Mouse (Mus musculus): ENCODE data around the gene Pde1a. TPM values are rescaled to one million over a fixed set of nuclear protein-coding genes. Genes with fewer than 3 reads are reported as not detected.
"Not testable (repeated sequence)": the region's sequence is repeated elsewhere in the genome, so short reads cannot be mapped to it uniquely, and the experiment has no call there.

The Pde1a gene
- polyA plus RNA-seq, 1 experiment = 21.6 TPM

GRCm38 (mm10) chr2:79961421-79961820 is 167.8 kb downstream of the Pde1a start:
- no peak for DNase-seq (ENCODE audit: low spot score)

GRCm38 (mm10) chr2:79957659-79958340 is 171.5 kb downstream of the Pde1a start:
- DNase-seq (ENCODE audit: low spot score) = no peak

GRCm38 (mm10) chr2:79945898-79946675 is 183.2 kb downstream of the Pde1a start:
- DNase-seq (ENCODE audit: low spot score) = no peak

- no peak for DNase-seq (ENCODE audit: low spot score)
Observed at GRCm38 (mm10) chr2:79934660-79935059, 194.6 kb downstream of the Pde1a start.

GRCm38 (mm10) chr2:79922356-79922755 is 206.9 kb downstream of the Pde1a start:
- no peak for DNase-seq (ENCODE audit: low spot score)

- no peak for DNase-seq (ENCODE audit: low spot score)
Observed at GRCm38 (mm10) chr2:79921375-79921774, 207.9 kb downstream of the Pde1a start.

GRCm38 (mm10) chr2:79920438-79920837 is 208.8 kb downstream of the Pde1a start:
- DNase-seq (ENCODE audit: low spot score) = no peak

- DNase-seq (ENCODE audit: low spot score) = no peak
Observed at GRCm38 (mm10) chr2:79901841-79902510, 227.3 kb downstream of the Pde1a start.

- DNase-seq (ENCODE audit: low spot score) = no peak
Observed at GRCm38 (mm10) chr2:79898522-79898921, 230.7 kb downstream of the Pde1a start.

- no peak for DNase-seq (ENCODE audit: low spot score)
Observed at GRCm38 (mm10) chr2:79892829-79893228, 236.4 kb downstream of the Pde1a start.

GRCm38 (mm10) chr2:79891760-79892570 is 237.3 kb downstream of the Pde1a start:
- DNase-seq (ENCODE audit: low spot score) = no peak

GRCm38 (mm10) chr2:79890726-79891125 is 238.5 kb downstream of the Pde1a start:
- DNase-seq (ENCODE audit: low spot score) = no peak

- DNase-seq (ENCODE audit: low spot score) = no peak
Observed at GRCm38 (mm10) chr2:79883631-79884350, 245.5 kb downstream of the Pde1a start.

GRCm38 (mm10) chr2:79883210-79883609 is 246.0 kb downstream of the Pde1a start:
- no peak for DNase-seq (ENCODE audit: low spot score)

- no peak for DNase-seq (ENCODE audit: low spot score)
Observed at GRCm38 (mm10) chr2:79865275-79865999, 263.8 kb downstream of the Pde1a start.

GRCm38 (mm10) chr2:79856874-79857273 is 272.4 kb downstream of the Pde1a start:
- no peak for DNase-seq (ENCODE audit: low spot score)

- not testable (repeated sequence) for DNase-seq (ENCODE audit: low spot score)
Observed at GRCm38 (mm10) chr2:79847396-79847795, 281.9 kb downstream of the Pde1a start.

- no peak for DNase-seq (ENCODE audit: low spot score)
Observed at GRCm38 (mm10) chr2:79839513-79839912, 289.7 kb downstream of the Pde1a start.

GRCm38 (mm10) chr2:79839090-79839489 is 290.2 kb downstream of the Pde1a start:
- no peak for DNase-seq (ENCODE audit: low spot score)

GRCm38 (mm10) chr2:79825853-79826252 is 303.4 kb downstream of the Pde1a start:
- DNase-seq (ENCODE audit: low spot score) = no peak
